Mouse (Mus musculus) spleen, postnatal 10 days (tissue): ENCODE results near the gene Nt5m.

Source experiments
- DNase-seq, 2 experiments: peaks; one replicate each; pipeline ENCODE4 v3.0.0; 2021 to 2022; ENCODE audit warnings: low spot score in 2 of 2

Nt5m gene

DNA sequence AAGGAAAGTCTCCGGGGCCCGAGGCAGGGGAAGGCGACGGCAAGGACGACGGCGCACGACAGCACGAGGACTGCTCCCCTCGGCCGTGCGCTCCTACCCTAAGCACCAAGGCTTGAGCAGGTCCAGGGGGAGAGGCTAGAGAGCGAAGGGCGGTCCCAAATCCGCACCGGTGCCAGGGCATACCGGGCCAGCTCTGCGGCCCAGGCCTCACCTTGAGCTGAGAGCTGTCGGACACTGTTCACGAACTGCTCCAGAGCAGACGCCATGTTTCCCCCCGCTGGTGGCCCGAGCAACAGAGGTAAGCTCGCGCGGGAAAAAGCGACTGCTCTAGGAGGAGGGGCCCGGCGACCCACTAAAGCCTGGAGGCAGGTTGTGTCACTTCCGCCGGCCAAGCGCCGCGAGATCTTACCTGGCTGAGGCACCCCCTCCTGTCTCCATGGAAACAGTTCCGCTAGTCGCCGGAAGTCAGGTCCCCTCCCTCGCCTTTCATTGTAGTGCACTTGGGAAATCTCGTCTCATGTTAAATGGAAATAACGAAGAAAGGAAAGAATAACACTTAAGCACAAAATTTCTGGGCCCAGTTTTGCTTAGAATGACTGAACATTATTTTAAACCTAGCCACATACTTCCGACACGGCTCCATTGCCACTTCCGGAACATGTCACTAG is 346 bp downstream of the Nt5m start, which contains the start of gene Cops3:
TSS of gene Cops3 (minus strand) at position 380 of the 668 bp plus-strand sequence.
- peak; percentile 93 to 96 for DNase-seq

DNA sequence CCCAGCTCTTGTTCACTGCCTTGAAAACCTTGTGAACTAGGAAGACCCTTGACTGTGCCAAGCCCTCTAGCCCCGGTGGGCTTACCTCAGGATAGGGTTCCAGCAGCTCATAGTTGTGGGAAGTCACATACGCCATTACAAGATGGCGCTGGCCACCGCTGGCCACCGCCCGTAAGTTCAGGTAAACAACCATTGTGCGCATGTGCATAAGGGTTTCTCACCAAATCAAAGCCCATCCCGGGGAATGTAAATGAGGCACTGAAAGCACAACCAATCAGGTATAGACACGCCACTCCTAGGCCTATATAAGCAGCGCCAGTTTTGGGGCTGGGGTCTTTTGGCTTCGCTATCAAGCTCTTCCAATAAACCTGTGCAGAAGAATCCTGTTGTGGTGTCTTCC is 7.1 kb downstream of the Nt5m start:
- DNase-seq, result no peak

GRCm38 (mm10) chr11:59847131-59847530 is 7.9 kb downstream of the Nt5m start:
- peak; percentile 32 to 71 for DNase-seq

GRCm38 (mm10) chr11:59847891-59848884 is 8.9 kb downstream of the Nt5m start:
- DNase-seq, result peak; percentile 70 to 80

GRCm38 (mm10) chr11:59852865-59853264 is 13.6 kb downstream of the Nt5m start:
- DNase-seq, result no peak

DNA sequence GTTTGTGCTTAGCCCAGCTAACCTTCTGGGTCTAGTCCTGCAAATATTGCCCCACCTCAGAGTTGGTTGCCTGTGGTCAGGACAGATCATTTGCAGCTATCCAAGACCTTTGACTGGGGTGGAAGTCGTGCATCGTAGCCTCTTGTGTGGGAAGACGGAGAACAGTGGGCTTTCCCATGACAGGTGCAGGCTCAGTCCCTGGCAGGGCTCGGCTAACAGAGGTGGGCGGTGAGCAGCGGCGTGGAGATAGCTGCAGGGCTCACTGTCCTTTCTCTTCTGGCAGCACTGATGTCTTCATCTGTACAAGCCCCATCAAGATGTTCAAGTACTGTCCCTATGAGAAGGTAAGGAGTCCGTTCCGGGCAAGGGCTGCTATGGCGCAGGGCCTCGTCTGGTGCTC is 21.2 kb downstream of the Nt5m start:
- no peak for DNase-seq

DNA sequence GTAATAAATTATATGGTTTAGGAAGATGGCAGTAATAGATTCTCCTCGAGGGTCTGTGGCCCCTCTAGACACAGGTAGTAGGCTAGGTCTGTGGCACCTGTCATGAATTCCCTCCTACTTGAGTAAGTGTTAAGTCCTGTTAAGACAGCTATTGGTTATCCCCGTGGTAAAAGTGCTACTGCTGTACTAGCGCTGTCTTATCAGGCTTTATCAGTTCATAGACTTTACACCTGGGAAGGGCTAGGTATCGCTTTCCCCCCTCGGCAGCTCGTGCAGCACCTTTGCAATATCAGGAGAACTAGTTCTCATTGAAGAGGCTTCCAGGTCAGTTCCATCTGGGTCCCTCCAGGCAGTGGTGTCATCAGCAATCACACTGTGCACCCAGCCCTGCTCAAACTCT is 25.1 kb downstream of the Nt5m start:
- DNase-seq, result no peak

GRCm38 (mm10) chr11:59872124-59872523 is 32.9 kb downstream of the Nt5m start:
- DNase-seq, result no peak

DNA sequence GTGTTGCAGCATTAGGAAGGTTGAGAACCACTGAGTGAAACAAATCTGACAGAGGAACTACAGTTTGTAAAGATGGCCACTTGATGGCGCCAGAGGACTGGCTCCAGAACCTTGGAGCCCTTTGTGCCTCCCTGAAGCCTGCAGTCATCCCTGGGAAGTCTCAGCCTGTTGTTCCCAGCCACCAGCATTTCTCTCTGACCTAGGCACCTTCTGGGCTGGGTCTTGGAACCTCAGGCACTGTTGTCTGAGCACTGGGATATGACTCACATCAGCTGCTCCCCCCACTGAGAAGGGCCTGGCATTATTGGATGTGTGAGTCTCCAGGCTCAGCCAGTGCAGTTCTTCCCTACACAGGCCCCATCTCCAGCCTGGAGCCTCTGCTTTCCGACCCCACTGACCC is 40.8 kb downstream of the Nt5m start:
- DNase-seq, result peak; percentile 57 to 78

DNA sequence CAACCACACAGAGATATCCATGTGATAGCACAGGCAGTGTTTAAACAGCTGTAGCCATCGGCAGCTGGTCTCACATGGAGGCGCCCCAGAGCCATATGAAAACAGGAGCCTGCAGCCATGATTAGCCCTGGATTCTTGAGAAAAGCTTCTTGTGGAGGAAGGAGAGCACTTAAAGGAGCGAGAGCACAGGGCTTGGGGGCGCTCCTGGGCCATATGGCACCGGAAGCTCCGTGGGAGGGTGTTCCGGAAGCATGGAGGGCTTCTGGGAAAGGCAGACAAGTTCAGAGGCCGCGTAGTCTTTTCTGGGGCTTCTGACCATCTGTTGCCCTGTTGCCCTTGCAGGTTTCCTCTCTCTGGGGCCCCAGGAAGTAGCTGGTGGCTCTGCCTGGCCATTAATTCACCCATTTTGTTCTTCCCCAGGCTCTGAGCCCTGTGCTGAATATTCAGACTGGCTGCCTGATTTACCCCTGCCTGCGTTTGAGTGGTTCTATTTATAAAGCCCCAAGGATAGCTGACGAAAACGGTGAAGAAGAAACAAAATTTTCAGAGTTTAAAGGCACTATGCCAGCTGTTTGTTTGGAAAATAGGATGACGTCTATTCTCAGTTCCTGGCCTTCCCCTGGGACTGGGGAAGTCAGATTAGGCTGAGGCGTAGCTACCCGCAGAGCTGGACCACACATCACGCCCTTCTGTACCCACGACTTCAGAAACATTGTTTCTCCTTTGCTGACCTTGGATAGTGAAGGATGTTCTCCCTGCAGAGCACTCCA is 46.2 kb downstream of the Nt5m start:
- peak in 1 of 2 experiments; percentile 35 for DNase-seq

DNA sequence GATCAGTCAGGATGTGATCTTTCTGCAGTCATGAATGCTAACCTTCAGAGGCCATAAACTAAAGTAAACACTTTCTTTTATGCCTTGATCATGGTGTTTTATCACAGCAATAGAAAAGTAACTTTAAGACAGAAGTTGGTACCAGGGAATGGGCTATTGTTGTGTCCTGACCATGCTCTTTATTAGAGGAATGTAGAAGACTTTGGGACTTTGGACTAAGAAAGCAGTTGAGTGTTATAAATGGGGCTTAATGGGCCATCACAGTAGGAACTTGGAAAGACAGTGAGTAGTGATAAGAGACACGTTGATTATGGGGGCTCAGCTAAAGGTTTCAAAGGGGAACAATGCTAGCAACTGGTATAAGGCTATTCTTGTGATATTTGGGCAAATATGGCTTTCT is 47.7 kb downstream of the Nt5m start:
- DNase-seq, result no peak

DNA sequence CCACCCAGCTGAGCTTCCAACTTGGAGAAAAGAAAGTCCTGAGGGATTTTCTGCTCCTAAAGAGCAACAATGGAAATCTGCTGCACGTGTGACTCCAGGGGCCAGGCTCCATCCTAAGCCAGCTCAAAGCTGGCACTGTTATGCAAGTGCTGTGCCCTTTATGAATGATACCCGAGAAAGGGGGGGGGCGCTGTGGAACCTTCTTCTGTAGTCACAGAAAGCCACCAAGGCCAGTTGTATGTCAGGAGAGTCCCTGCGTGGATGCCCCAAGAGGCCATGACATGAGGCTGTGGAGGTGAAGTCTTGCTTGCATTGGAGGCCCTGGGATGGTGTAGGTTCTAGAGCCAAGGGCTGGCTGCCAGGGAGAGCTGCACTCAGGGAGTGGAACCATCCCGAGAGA is 48.9 kb downstream of the Nt5m start:
- no peak for DNase-seq

- DNase-seq, result no peak
These were observed 52.6 kb downstream of the Nt5m start for GRCm38 (mm10) chr11:59891854-59892253.

GRCm38 (mm10) chr11:59893153-59893788 is 54.0 kb downstream of the Nt5m start:
- DNase-seq, result peak in 1 of 2 experiments; percentile 72

GRCm38 (mm10) chr11:59894916-59895315 is 55.7 kb downstream of the Nt5m start:
- no peak for DNase-seq

GRCm38 (mm10) chr11:59895316-59895715 is 56.1 kb downstream of the Nt5m start:
- DNase-seq, result no peak

DNA sequence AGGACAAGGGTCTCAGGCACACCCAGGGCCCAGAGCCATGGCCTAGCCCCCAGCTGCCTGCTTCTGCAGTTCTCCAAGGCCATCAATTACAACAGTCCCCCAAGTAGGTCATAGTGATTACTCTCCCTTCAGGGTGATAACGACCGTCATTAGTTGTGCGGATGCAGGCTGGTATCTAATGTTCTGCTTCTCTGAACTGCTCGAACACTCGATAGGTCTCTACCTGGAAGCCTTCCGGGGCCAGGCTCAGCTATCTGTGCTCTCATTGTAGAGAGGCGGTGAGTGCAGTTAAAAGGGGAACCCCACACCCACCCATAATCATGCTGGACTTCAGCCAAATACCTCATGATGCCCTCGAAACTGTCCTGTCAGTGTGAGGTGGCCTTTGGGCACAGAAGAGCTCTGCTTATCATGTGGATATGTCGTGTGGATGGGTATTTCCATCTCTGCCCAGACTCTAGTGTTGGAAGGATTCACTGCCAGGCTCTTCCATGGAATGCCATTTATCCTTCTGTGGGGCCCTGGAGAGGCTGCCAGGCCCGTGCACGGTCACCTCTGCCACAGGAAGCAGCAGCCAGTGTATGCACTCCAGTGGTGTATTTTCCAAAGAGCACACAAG is 58.8 kb downstream of the Nt5m start:
- DNase-seq, result no peak

- DNase-seq, result no peak
These were observed 60.8 kb downstream of the Nt5m start for GRCm38 (mm10) chr11:59899711-59900685.

- DNase-seq, result no peak
These were observed 61.7 kb downstream of the Nt5m start for GRCm38 (mm10) chr11:59900995-59901394.
